Mouse (Mus musculus): ENCODE data around the gene Ccdc71l.

Gene Ccdc71l

GRCm38 (mm10) chr12:32378528-32379295, at the start of gene Ccdc71l:
Gene Ccdc71l (plus strand): TSS chr12:32378704.
- peak; percentile 89 for DNase-seq (ENCODE audit: low read depth, low spot score)

- DNase-seq (ENCODE audit: low read depth, low spot score) = peak; percentile 13
These were observed 39.4 kb upstream of the Ccdc71l start for GRCm38 (mm10) chr12:32339078-32339477.

DNA sequence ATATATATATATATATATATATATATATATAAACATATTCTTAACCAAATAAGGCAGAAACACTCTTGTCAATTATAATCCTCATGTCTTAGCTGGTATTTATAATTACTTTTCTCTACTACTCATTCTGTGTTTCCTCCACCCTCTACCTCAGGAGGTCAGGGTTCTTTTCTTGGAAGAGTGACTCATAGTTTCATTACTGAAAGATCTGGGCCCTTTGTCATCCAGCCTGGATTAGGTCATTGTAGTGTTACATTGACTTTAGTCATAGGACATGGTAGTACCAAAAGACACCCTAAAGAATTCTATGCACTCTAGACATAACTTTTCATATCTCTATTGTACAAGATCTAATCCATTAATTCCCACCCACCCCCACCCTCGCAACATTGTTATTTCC, 35.0 kb upstream of the Ccdc71l start:
- no peak for DNase-seq (ENCODE audit: low read depth, low spot score)

DNA sequence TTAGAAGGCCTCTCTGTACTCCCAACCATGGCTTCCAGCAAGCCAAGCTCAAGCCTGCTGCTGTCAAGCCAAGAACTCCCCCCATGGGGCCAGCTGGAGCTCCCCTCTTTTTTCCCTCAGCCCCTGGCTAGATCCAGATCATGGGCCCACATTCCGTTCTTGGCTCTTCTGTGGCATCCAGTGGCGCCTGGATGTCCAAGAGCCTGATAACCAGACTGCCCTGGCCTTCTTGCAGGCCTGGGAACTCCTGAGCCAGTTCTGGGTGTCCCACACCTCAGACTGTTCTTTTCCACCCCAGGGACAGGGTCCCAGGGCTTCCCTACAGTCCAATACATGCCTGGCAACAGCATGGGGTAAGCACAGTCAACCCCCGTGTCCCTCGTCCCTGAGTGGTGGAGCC, 32.4 kb upstream of the Ccdc71l start:
- no peak for DNase-seq (ENCODE audit: low read depth, low spot score)

DNA sequence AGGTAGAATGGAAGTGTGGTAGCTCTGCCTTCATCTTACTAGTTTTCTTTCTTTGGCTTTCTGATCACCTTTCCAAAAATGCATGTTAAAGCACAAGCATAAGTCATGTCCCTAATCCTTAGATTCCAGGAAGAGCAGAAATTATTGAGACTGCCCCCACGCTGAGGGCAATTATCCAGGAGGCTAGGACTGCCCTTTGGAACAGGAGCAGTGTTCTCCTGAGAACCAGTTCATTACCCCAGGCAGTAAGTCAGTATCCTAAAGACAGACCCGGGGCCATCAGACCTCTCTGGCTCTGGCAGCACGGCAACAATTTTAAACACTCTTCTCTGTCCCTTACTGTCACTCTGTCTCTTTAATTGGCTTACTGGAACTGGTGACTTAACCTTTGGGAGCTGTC, 30.0 kb upstream of the Ccdc71l start:
- no peak for DNase-seq (ENCODE audit: low read depth, low spot score)

GRCm38 (mm10) chr12:32351874-32352273, 26.6 kb upstream of the Ccdc71l start:
- no peak for DNase-seq (ENCODE audit: low read depth, low spot score)

GRCm38 (mm10) chr12:32379296-32379725, 807 bp downstream of the Ccdc71l start:
- DNase-seq (ENCODE audit: low read depth, low spot score) = peak; percentile 83

- DNase-seq (ENCODE audit: low read depth, low spot score) = no peak
These were observed 1.2 kb downstream of the Ccdc71l start for GRCm38 (mm10) chr12:32379731-32380130.

DNA sequence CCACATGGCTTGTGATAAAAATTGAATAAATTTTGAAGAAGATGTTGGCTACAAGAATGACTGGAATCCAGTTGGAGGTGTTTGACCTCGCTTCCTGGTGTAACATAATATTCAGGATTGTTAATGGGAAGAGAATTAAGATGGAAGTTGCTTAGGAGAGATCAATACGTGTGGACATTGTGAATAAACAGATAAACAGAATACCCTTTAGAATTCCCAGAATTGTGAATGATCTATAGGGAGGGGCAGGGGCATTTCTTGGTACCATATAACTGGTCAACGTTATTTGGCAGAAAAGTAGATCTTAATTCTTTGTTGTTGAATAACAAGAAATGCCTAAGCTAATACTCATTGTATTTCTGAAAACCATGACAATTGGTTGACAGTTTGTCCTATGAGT, 2.0 kb downstream of the Ccdc71l start:
- no peak for DNase-seq (ENCODE audit: low read depth, low spot score)

- DNase-seq (ENCODE audit: low read depth, low spot score) = no peak
These were observed 2.5 kb downstream of the Ccdc71l start for GRCm38 (mm10) chr12:32381011-32381410.

DNA sequence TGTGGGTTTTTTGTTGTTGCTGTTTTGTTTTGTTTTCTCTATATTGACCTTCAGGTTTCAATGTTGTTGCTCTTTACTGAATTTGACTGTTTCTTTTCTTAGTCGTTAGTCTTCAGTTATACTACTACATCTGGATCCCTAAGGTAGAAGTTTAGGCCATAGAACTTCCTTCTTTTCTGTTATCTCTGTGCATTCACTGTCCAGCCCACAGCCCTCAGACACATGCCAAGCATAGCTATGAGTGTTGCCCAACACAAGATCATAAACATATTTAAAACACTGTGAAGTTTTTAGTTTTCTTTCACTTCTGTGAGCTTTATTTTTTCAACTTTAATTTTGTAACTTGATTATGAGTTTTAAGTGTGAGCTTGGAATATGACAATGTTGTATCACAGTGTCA, 41.0 kb downstream of the Ccdc71l start:
- no peak for DNase-seq (ENCODE audit: low read depth, low spot score)

DNA sequence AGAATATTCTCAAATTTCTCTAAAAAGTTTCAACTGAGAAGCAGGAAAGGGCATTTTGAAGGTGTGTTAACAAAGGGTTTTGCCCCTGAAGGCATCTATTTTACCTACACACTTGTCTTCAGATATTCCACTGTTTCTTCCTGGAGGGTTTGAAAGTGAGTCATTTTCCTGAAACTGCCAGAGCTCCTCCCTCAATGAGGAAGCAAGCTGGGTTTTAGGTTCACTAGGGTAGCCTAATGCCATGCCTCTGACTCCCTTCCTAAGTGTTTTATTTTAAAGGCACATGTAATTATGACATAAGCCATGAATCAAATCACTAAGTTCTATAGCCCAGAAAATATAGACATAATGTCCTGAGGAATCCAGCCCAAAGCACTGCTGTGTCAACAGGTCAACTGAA, 49.3 kb downstream of the Ccdc71l start:
- no peak for DNase-seq (ENCODE audit: low read depth, low spot score)

DNA sequence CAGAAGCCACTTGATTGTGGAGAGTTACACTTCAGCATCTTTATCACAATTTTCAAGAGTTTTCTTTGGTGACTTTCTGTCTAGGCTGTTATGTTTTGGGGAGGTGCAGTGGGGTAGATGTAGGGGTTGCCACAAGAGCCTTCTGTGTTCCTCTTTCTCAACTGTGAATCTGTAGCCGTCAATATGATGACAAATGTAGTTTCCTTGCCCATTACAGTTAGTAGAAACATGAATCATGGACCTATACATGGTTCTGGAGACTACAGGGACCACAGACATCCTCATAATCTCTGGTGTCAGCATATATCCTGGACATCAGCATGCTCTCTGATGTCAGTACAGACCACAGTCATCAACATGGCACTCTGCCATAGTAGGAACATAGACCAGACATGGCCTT, 52.5 kb downstream of the Ccdc71l start:
- no peak for DNase-seq (ENCODE audit: low read depth, low spot score)
